Mouse (Mus musculus) erythroblast, embryonic 14.5 days (primary cell): Measurements from ENCODE around the gene Dlgap4.

ENCODE experiments used
- GATA1 ChIP-seq: IDR thresholded peaks from 2 replicates; pipeline ENCODE4 v1.6.1; 2012; ENCODE audit warnings: low read length, inconsistent platforms, mixed read lengths
- TAL1 ChIP-seq: IDR thresholded peaks from 3 replicates; pipeline ENCODE4 v1.6.1; 2012; ENCODE audit warnings: low read length, inconsistent platforms, mixed read lengths

GRCm38 (mm10) chr2:156654148-156654547 is 40.6 kb downstream of the Dlgap4 start:
- TF ChIP-seq TAL1: no peak
- TF ChIP-seq GATA1: no peak
